8 mouse cellular contexts compared by ENCODE assay signal in genomic region chr2:168111902-168112301, GRCm38 (mm10). TPM values are rescaled to one million over a fixed set of nuclear protein-coding genes. Genes with fewer than 3 reads are reported as not detected.
A peak's percentile ranks its signal among the peaks of the same experiment; 100 is the strongest.
DNase-seq lines count a peak whose midpoint lies in the region; ATAC-seq lines count a peak whose summit lies in the region.

No protein-coding gene starts in this region.

- intact Hi-C loops in heart, postnatal 36 days (cut with DNase I) = no loop called here

- no peak overlapping the region for H3K4me2 ChIP-seq in neural tube, embryonic 15.5 days
- H3K4me2 ChIP-seq in embryonic facial prominence, embryonic 11.5 days (ENCODE audit: low read depth, low read length) = no peak overlapping the region
- no peak overlapping the region for H3K4me2 ChIP-seq in liver, embryonic 13.5 days

- 9% methylated on average over 7 of the region's 7 CpGs for WGBS in neural tube, embryonic 15.5 days
- 17% methylated on average over 7 of the region's 7 CpGs for WGBS in embryonic facial prominence, embryonic 11.5 days
- 8% methylated on average over 7 of the region's 7 CpGs for WGBS in liver, embryonic 13.5 days (ENCODE audit: insufficient replicate concordance)

- H3K4me3 ChIP-seq in neural tube, embryonic 15.5 days (replicated peaks) = no peak overlapping the region
- H3K4me3 ChIP-seq in embryonic facial prominence, embryonic 11.5 days (ENCODE audit: low read depth, low read length) = no peak overlapping the region
- no peak overlapping the region for H3K4me3 ChIP-seq in liver, embryonic 13.5 days (replicated peaks)

- peaks cover 17% of the 10 kb centered on the region for H3K4me1 ChIP-seq in neural tube, embryonic 15.5 days
- no peaks in the 10 kb centered on the region; the same call in 1 of the 2 replicates for H3K4me1 ChIP-seq in embryonic facial prominence, embryonic 11.5 days (ENCODE audit: control insufficient read depth, insufficient read depth, low read length)
- H3K4me1 ChIP-seq in liver, embryonic 13.5 days (replicated peaks) = peaks cover 17% of the 10 kb centered on the region

- peak; percentile 80 for DNase-seq in neural tube, embryonic 10.5 days (ENCODE audit: extremely low spot score, low spot score)
- peak; percentile 71 to 79 for DNase-seq in adrenal gland, postnatal 36 days
- peak; percentile 79 for DNase-seq in embryonic facial prominence, embryonic 11.5 days (ENCODE audit: low spot score)
- DNase-seq in heart, postnatal 36 days = peak; percentile 65 to 79
- DNase-seq in liver, embryonic 13.5 days = peak; percentile 46
- peak; percentile 68 for DNase-seq in ovary, postnatal 14 days (ENCODE audit: low spot score)
- DNase-seq in thymus, postnatal 25 days = peak; percentile 74

- no peak overlapping the region for H3K27ac ChIP-seq in neural tube, embryonic 15.5 days (replicated peaks)
- H3K27ac ChIP-seq in embryonic facial prominence, embryonic 11.5 days (replicated peaks; ENCODE audit: low read depth, low read length) = no peak overlapping the region
- H3K27ac ChIP-seq in liver, embryonic 13.5 days = no peak overlapping the region

- no peak for ATAC-seq in neural tube, embryonic 15.5 days (ENCODE audit: low FRiP score)
- ATAC-seq in embryonic facial prominence, embryonic 11.5 days (replicated peaks; ENCODE audit: insufficient number of reproducible peaks, low FRiP score, low TSS enrichment, low read depth) = no peak
- no peak for ATAC-seq in liver, embryonic 13.5 days (ENCODE audit: low read depth)

- no peaks in the 10 kb centered on the region for H3K9me3 ChIP-seq in neural tube, embryonic 15.5 days (replicated peaks)
- H3K9me3 ChIP-seq in embryonic facial prominence, embryonic 11.5 days (replicated peaks; ENCODE audit: control insufficient read depth, low read length) = no peaks in the 10 kb centered on the region
- H3K9me3 ChIP-seq in liver, embryonic 13.5 days (replicated peaks) = no peaks in the 10 kb centered on the region

- H3K9ac ChIP-seq in neural tube, embryonic 15.5 days (replicated peaks) = no peak overlapping the region
- no peak overlapping the region for H3K9ac ChIP-seq in embryonic facial prominence, embryonic 11.5 days (replicated peaks; ENCODE audit: low read length)
- no peak overlapping the region for H3K9ac ChIP-seq in liver, embryonic 13.5 days

- H3K27me3 ChIP-seq in neural tube, embryonic 15.5 days (replicated peaks) = 0 out of 2 replicates have a peak, but pooled peaks cover 3% of the 10 kb centered on the region
- no peaks in the 10 kb centered on the region for H3K27me3 ChIP-seq in embryonic facial prominence, embryonic 11.5 days (ENCODE audit: control insufficient read depth, insufficient read depth, low read length)
- no peaks in the 10 kb centered on the region; the same call in 1 of the 2 replicates for H3K27me3 ChIP-seq in liver, embryonic 13.5 days

- H3K36me3 ChIP-seq in neural tube, embryonic 15.5 days = no peaks in the 10 kb centered on the region
- H3K36me3 ChIP-seq in embryonic facial prominence, embryonic 11.5 days (replicated peaks; ENCODE audit: control insufficient read depth, insufficient read depth, low read depth, low read length) = no peaks in the 10 kb centered on the region
- no peaks in the 10 kb centered on the region for H3K36me3 ChIP-seq in liver, embryonic 13.5 days

RNA-seq across cellular contexts. Expression of gene Pard6b, which starts 31.1 kb away (rescaled TPM):
- 6.6 and 6.8 TPM in 2 replicates for polyA plus RNA-seq in neural tube, embryonic 15.5 days (2015; fragmentation: Nextera tagmentation; extraction: Ambion mirVana)
- total RNA-seq in adrenal gland, postnatal 36 days (2021) = 1 to 10 TPM in 1 of 2 experiments, under 1 TPM in 1; 0.99 to 1.3 TPM
- polyA plus RNA-seq in embryonic facial prominence, embryonic 11.5 days (2014; fragmentation: Nextera tagmentation; extraction: Ambion mirVana) = 4.8 and 5.1 TPM in 2 replicates
- total RNA-seq in heart, postnatal 36 days (2021) = 1 to 10 TPM; 2.7 to 3.1 TPM
- polyA plus RNA-seq in liver, embryonic 13.5 days (2015; fragmentation: Nextera tagmentation; extraction: Ambion mirVana) = 2.2 and 2.9 TPM in 2 replicates
